Mouse (Mus musculus) neural tube, embryonic 11.5 days (tissue): ENCODE measurements around the gene Ntn1. TPM values are rescaled to one million over a fixed set of nuclear protein-coding genes. Genes with fewer than 3 reads are reported as not detected.

Experiments used
- ATAC-seq: fragments of 200-750 bp; cut with Nextera tagmentation; 2 replicates; pipeline ENCODE4 v1.8.0; 2017; ENCODE audit warnings: moderate number of reproducible peaks, mild to moderate bottlenecking, moderate TSS enrichment, moderate library complexity; ENCODE audit not compliant: insufficient read depth, low FRiP score, low TSS enrichment
- DNase-seq: peaks from one replicate; pipeline ENCODE4 v3.0.0-alpha.2; 2015; ENCODE audit warnings: low spot score
- H3K27ac ChIP-seq: fragments of 300-500 bp; sonication (generic); 2 replicates; pipeline ENCODE4 v1.5.1; 2014; ENCODE audit warnings: low read depth, mild to moderate bottlenecking, low read length
- H3K27me3 ChIP-seq: fragments of 300-500 bp; sonication (generic); 2 replicates; pipeline ENCODE4 v1.6.1; 2014; ENCODE audit warnings: mild to moderate bottlenecking, low read length, mixed read lengths; ENCODE audit not compliant: control insufficient read depth, insufficient read depth
- H3K36me3 ChIP-seq: fragments of 300-500 bp; sonication (generic); 2 replicates; pipeline ENCODE4 v1.6.1; 2014; ENCODE audit warnings: mild to moderate bottlenecking, low read length, moderate library complexity, mixed read lengths; ENCODE audit not compliant: control insufficient read depth, insufficient read depth
- H3K4me1 ChIP-seq: fragments of 300-500 bp; sonication (generic); 2 replicates; pipeline ENCODE4 v1.6.1; 2014; ENCODE audit warnings: low read length, mixed read lengths; ENCODE audit not compliant: control insufficient read depth, insufficient read depth
- H3K4me2 ChIP-seq: fragments of 300-500 bp; sonication (generic); 2 replicates; pipeline ENCODE4 v1.6.1; 2014; ENCODE audit warnings: low read depth, mild to moderate bottlenecking, moderate library complexity
- H3K4me3 ChIP-seq: fragments of 300-500 bp; sonication (generic); 2 replicates; pipeline ENCODE4 v1.5.1; 2014; ENCODE audit warnings: low read depth, low read length
- H3K9ac ChIP-seq: fragments of 300-500 bp; sonication (generic); 2 replicates; pipeline ENCODE4 v1.6.1; 2014; ENCODE audit warnings: mild to moderate bottlenecking, low read length
- H3K9me3 ChIP-seq: fragments of 300-500 bp; sonication (generic); 2 replicates; pipeline ENCODE4 v1.6.1; 2016; ENCODE audit warnings: low read length; ENCODE audit not compliant: control insufficient read depth
- WGBS: fragments of 180-500 bp; shearing (Covaris S2); extraction: QIAGEN DNeasy Blood & Tissue Kit; methylation state at CpG from one replicate; pipeline ENCODE4 v1.1.7; 2014; 5-methylcytosine and 5-hydroxymethylcytosine counted together
- polyA plus RNA-seq: library from polyadenylated mRNA; unstranded; fragments of >200 nt; fragmentation: Nextera tagmentation; extraction: Ambion mirVana; gene quantifications from 2 replicates; pipeline ENCODE4 v1.2.1, GENCODE M21; 2014

Ntn1 gene
- polyA plus RNA-seq, 1 experiment from 2014 or later: 10.0 TPM

GRCm38 (mm10) chr11:68287331-68287730, 113.3 kb downstream of the Ntn1 start:
- Histone ChIP-seq H3K4me1 (peaks cover 13% of the 10 kb centered on the region), H3K36me3 (no peaks in the 10 kb centered on the region), H3K27me3 (no peaks in the 10 kb centered on the region), H3K27ac (no peak overlapping the region), H3K9ac (no peak overlapping the region), H3K9me3 (no peaks in the 10 kb centered on the region), H3K4me3 (no peak overlapping the region), H3K4me2 (no peak overlapping the region)
- WGBS: 73% methylated on average over 5 of the region's 5 CpGs
- no peak for ATAC-seq
- no peak for DNase-seq

GRCm38 (mm10) chr11:68286142-68286808, 114.3 kb downstream of the Ntn1 start:
- H3K9ac ChIP-seq: no peak overlapping the region
- H3K9me3 ChIP-seq: no peaks in the 10 kb centered on the region
- ATAC-seq (no peak), DNase-seq (no peak)
- H3K4me3 ChIP-seq: no peak overlapping the region
- H3K4me2 ChIP-seq: no peak overlapping the region
- H3K4me1 ChIP-seq: peaks cover 13% of the 10 kb centered on the region
- 47% methylated on average over 10 of the region's 10 CpGs for WGBS
- H3K36me3 ChIP-seq: no peaks in the 10 kb centered on the region
- no peak overlapping the region for H3K27ac ChIP-seq
- no peaks in the 10 kb centered on the region for H3K27me3 ChIP-seq

DNA sequence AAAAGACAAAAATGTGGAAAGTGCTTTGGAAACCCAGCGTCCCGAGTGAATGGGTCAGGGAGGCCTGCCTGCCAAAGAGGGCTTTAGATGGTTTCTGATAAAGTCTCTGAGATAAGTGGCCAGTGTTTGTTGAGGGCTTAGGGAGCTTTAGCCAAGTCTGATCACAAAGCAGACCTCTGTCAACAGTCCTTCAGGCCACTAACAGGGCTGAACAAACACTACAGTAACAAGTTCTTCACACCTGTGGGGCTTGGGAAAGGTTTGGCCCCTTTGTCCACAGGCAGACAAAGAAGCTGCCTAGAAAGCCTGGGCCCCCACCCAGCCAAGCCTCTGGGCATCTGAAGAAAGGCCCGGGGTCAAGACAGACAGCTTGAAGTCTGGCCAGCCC, 114.9 kb downstream of the Ntn1 start:
- DNase-seq: no peak
- Histone ChIP-seq H3K9ac (no peak overlapping the region), H3K27ac (no peak overlapping the region), H3K36me3 (no peaks in the 10 kb centered on the region), H3K9me3 (no peaks in the 10 kb centered on the region), H3K4me1 (peaks cover 12% of the 10 kb centered on the region), H3K4me2 (no peak overlapping the region), H3K4me3 (no peak overlapping the region), H3K27me3 (no peaks in the 10 kb centered on the region)
- 54% methylated on average over 3 of the region's 3 CpGs for WGBS
- no peak for ATAC-seq

DNA sequence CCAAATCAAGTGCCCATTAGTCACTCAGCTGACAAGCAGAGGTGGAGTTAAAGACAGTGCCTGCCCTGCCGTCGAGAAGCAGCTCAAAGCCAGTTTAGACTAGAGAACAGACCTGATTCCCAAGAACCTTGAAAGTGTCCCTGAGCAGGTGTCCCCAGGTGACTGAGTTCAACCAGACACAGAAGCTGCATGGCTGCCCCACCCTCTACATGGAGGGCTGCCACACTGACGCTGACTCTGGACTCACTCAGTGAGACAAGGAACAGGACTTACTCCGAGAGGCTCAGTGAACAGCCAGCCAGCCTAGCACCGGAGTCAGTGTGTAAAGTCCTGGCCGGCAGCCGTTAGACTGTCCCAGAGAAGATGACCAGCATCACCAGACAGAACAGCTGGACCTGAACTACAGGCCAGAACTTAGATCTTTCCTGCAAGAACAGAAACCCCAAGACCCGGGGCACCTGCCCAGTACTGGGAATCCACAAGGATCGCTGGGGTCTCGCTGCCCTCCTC, 120.6 kb downstream of the Ntn1 start:
- Histone ChIP-seq H3K4me1 (peaks cover 13% of the 10 kb centered on the region), H3K27me3 (no peaks in the 10 kb centered on the region), H3K27ac (no peak overlapping the region), H3K9me3 (no peaks in the 10 kb centered on the region), H3K9ac (no peak overlapping the region), H3K36me3 (no peaks in the 10 kb centered on the region), H3K4me2 (no peak overlapping the region), H3K4me3 (no peak overlapping the region)
- no peak for DNase-seq
- WGBS: 60% methylated on average over 10 of the region's 10 CpGs
- no peak for ATAC-seq

DNA sequence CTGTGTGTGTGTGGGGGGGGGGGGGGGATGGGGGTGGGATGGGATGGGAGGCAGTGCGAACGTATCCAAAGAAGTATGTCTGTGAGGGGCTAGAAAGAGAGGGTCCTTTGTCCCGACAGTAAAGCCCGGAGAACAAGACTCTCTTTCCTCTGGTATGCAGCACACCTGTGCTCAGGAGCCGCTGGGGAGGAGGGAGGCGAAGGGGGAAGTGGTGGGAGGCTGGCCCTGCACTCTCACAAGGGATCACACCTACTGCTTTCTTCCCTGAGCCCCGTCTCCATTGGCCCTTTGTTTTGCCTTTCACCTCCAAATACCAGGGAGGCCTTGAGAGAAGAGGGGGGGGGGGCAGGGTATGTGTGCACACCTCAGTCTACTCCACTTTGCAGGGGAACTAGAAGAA, 123.7 kb downstream of the Ntn1 start:
- Histone ChIP-seq H3K4me2 (no peak overlapping the region), H3K27ac (no peak overlapping the region), H3K36me3 (no peaks in the 10 kb centered on the region), H3K4me3 (no peak overlapping the region), H3K27me3 (no peaks in the 10 kb centered on the region), H3K9me3 (no peaks in the 10 kb centered on the region), H3K9ac (no peak overlapping the region), H3K4me1 (peaks cover 30% of the 10 kb centered on the region)
- no peak for ATAC-seq
- WGBS: 69% methylated on average over 6 of the region's 7 CpGs
- no peak for DNase-seq

GRCm38 (mm10) chr11:68274331-68274811, 126.3 kb downstream of the Ntn1 start:
- Histone ChIP-seq H3K36me3 (no peaks in the 10 kb centered on the region), H3K4me1 (peaks cover 38% of the 10 kb centered on the region), H3K27me3 (no peaks in the 10 kb centered on the region), H3K27ac (peak overlapping the region; percentile 65), H3K9me3 (no peaks in the 10 kb centered on the region), H3K9ac (no peak overlapping the region), H3K4me3 (no peak overlapping the region), H3K4me2 (no peak overlapping the region)
- 20% methylated on average over 10 of the region's 10 CpGs for WGBS
- peak; percentile 95 for ATAC-seq
- peak; percentile 82 for DNase-seq

GRCm38 (mm10) chr11:68273855-68274254, 126.8 kb downstream of the Ntn1 start:
- DNase-seq (peak; percentile 72), ATAC-seq (peak; percentile 67)
- no peak overlapping the region for H3K9ac ChIP-seq
- H3K36me3 ChIP-seq: no peaks in the 10 kb centered on the region
- peaks cover 38% of the 10 kb centered on the region for H3K4me1 ChIP-seq
- H3K27ac ChIP-seq: peak overlapping the region; percentile 72
- H3K9me3 ChIP-seq: no peaks in the 10 kb centered on the region
- H3K4me3 ChIP-seq: no peak overlapping the region
- H3K4me2 ChIP-seq: no peak overlapping the region
- 45% methylated on average over 12 of the region's 12 CpGs for WGBS
- no peaks in the 10 kb centered on the region for H3K27me3 ChIP-seq

DNA sequence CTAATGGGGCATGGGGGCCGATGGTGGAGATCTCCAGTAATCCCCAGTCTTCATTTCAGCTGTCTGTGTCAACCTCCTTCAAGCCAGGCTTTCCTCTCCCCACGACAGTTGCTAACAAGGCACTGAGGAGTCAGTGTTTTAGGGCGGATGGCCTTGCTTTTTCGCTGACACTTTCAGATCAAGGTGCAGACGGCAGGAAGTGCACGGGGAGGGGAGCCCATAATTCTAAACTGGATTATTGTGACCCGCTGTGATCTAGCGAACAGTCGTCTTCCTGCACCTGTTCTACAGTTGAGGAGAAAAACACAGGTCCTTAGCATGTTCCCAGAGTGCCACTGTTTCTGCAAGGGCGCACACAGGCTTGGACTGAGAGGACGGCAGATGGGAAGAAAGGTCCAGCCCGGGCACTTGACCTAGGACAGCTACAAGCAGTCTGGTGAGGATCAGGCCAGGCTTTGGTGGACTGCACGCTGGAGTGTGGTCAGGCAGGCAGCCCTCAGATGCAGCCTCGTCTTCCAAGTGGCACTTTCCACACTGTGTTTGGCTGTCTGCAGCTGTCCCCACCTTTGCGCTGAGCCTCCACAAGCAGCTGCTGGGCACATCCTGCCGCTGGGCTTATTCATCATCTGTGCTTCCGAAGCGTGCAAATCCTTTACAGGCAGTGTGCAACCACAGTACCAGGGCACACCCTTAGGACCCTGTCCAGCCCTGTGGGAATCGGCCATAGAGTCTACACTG, 129.7 kb downstream of the Ntn1 start:
- Histone ChIP-seq H3K27me3 (no peaks in the 10 kb centered on the region), H3K36me3 (no peaks in the 10 kb centered on the region), H3K27ac (no peak overlapping the region), H3K9me3 (no peaks in the 10 kb centered on the region), H3K9ac (no peak overlapping the region), H3K4me3 (no peak overlapping the region), H3K4me2 (no peak overlapping the region), H3K4me1 (peaks cover 38% of the 10 kb centered on the region)
- DNase-seq (no peak), ATAC-seq (no peak)
- WGBS: 67% methylated on average over 19 of the region's 19 CpGs

- ATAC-seq: no peak
- no peak overlapping the region for H3K27ac ChIP-seq
- 83% methylated on average over 5 of the region's 5 CpGs for WGBS
- no peaks in the 10 kb centered on the region for H3K36me3 ChIP-seq
- no peaks in the 10 kb centered on the region for H3K4me1 ChIP-seq
- no peak overlapping the region for H3K9ac ChIP-seq
- no peak for DNase-seq
- no peak overlapping the region for H3K4me3 ChIP-seq
- H3K9me3 ChIP-seq: no peaks in the 10 kb centered on the region
- no peaks in the 10 kb centered on the region for H3K27me3 ChIP-seq
- no peak overlapping the region for H3K4me2 ChIP-seq
These were observed 136.3 kb downstream of the Ntn1 start for GRCm38 (mm10) chr11:68264276-68264675.
